Mouse (Mus musculus) c-Kit-negative CD71-positive TER-119-positive erythroid progenitor cells, embryonic 14.5 days (primary cell): ENCODE measurements around the gene Pkp4.

Experiments used
- DNase-seq: peaks from one replicate; pipeline ENCODE4 v3.0.0-alpha.2; 2013; ENCODE audit warnings: low read depth, low spot score

Pkp4 gene

GRCm38 (mm10) chr2:59219997-59220789 is 59.5 kb downstream of the Pkp4 start:
- no peak for DNase-seq

GRCm38 (mm10) chr2:59226383-59226782 is 65.7 kb downstream of the Pkp4 start:
- no peak for DNase-seq

- no peak for DNase-seq
Observed at GRCm38 (mm10) chr2:59227011-59227410, 66.4 kb downstream of the Pkp4 start.

GRCm38 (mm10) chr2:59227508-59228263 is 67.0 kb downstream of the Pkp4 start:
- no peak for DNase-seq

GRCm38 (mm10) chr2:59229250-59229895 is 68.7 kb downstream of the Pkp4 start:
- no peak for DNase-seq

- no peak for DNase-seq
Observed at GRCm38 (mm10) chr2:59230656-59231055, 70.0 kb downstream of the Pkp4 start.

- DNase-seq, result no peak
Observed at GRCm38 (mm10) chr2:59231514-59231913, 70.9 kb downstream of the Pkp4 start.

GRCm38 (mm10) chr2:59233294-59233923 is 72.8 kb downstream of the Pkp4 start:
- DNase-seq, result no peak

- DNase-seq, result no peak
Observed at GRCm38 (mm10) chr2:59233936-59234335, 73.3 kb downstream of the Pkp4 start.

GRCm38 (mm10) chr2:59234537-59234936 is 73.9 kb downstream of the Pkp4 start:
- DNase-seq, result no peak

GRCm38 (mm10) chr2:59239841-59240395 is 79.3 kb downstream of the Pkp4 start:
- no peak for DNase-seq

GRCm38 (mm10) chr2:59242117-59242516 is 81.5 kb downstream of the Pkp4 start:
- no peak for DNase-seq

- DNase-seq, result no peak
Observed at GRCm38 (mm10) chr2:59244273-59245097, 83.8 kb downstream of the Pkp4 start.

- DNase-seq, result no peak
Observed at GRCm38 (mm10) chr2:59245098-59245388, 84.4 kb downstream of the Pkp4 start.

- no peak for DNase-seq
Observed at GRCm38 (mm10) chr2:59248806-59249205, 88.2 kb downstream of the Pkp4 start.

- DNase-seq, result no peak
Observed at GRCm38 (mm10) chr2:59252818-59253217, 92.2 kb downstream of the Pkp4 start.

GRCm38 (mm10) chr2:59253435-59253834 is 92.8 kb downstream of the Pkp4 start:
- no peak for DNase-seq

- DNase-seq, result no peak
Observed at GRCm38 (mm10) chr2:59258821-59259231, 98.2 kb downstream of the Pkp4 start.

GRCm38 (mm10) chr2:59259346-59259745 is 98.7 kb downstream of the Pkp4 start:
- DNase-seq, result no peak

GRCm38 (mm10) chr2:59261203-59261602 is 100.6 kb downstream of the Pkp4 start:
- DNase-seq, result no peak

GRCm38 (mm10) chr2:59266428-59266827 is 105.8 kb downstream of the Pkp4 start:
- no peak for DNase-seq
